Mouse (Mus musculus): Measurements from ENCODE around the gene Sdc1.

Gene Sdc1

GRCm38 (mm10) chr12:8784189-8784588 is 13.1 kb downstream of the Sdc1 start:
- DNase-seq: peak in 1 of 2 experiments; percentile 20

GRCm38 (mm10) chr12:8786476-8786875 is 15.4 kb downstream of the Sdc1 start:
- DNase-seq: peak in 1 of 2 experiments; percentile 45

DNA sequence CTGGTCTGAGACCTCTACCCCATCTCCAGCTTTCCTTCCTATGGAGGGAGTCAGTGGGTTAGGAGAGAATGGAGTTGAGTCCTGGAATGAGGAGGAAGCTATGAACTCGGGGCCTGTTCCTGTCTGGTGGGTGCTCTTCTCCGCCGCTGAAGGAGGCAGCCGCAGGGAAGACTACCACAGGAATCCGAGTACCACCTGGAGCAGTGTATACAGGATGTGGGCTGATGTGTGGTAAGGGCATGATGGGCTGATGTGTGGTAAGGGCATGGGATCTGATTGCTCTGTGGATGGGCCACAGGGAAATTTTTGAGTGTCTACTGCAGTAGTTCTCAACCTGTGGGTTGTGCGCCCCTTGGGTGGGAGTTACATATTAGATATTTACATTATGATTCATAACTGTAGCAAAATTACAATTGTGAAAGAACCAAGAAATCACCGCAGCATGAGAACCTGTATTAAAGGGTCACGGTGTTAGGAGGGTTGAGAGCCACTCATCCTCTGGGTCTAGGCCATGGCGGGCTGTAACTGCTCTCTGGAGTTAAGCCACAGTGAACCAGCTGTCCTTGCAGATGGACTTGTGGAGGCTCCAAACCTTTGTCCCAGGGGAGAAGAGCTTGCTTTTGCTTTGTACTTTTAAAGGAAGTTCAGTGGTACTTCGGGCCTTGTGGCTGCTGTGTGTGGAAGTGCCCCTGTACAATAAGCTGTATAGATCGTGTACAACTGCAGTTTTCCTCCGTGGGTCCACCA is 16.0 kb downstream of the Sdc1 start:
- DNase-seq: peak in 1 of 2 experiments; percentile 23

DNA sequence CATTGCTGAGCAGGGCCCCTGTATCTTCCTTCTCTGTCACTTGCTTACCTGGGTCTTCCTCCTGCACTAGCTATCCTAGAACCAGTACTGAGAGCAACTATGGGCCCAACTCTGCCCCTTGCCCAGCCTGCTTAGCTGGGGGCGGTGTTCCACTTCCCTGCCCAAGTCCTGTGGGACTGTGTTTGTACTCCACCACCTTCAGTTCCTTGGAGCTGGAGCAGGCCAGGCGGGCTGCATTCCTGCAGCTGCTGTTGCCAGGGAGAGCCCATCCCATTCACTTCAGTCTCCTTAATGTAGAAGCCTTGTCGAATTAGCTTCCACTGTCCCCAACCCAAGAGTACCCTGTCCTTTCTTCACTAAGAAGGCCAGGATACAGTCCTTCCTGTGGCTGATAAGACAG is 17.3 kb downstream of the Sdc1 start:
- no peak for DNase-seq

DNA sequence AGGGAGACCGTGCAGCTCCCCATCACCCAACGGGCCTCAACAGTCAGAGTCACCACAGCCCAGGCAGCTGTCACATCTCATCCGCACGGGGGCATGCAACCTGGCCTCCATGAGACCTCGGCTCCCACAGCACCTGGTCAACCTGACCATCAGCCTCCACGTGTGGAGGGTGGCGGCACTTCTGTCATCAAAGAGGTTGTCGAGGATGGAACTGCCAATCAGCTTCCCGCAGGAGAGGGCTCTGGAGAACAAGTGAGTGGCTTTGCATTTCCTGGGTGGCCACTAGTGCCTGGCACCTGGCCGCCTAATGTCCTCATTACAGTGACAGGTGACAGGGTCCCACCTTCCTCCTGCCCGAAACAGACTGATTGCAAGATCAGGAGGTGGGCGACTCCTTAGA is 19.5 kb downstream of the Sdc1 start:
- DNase-seq: no peak

GRCm38 (mm10) chr12:8793410-8794051 is 22.4 kb downstream of the Sdc1 start:
- peak in 1 of 2 experiments; percentile 32 for DNase-seq

DNA sequence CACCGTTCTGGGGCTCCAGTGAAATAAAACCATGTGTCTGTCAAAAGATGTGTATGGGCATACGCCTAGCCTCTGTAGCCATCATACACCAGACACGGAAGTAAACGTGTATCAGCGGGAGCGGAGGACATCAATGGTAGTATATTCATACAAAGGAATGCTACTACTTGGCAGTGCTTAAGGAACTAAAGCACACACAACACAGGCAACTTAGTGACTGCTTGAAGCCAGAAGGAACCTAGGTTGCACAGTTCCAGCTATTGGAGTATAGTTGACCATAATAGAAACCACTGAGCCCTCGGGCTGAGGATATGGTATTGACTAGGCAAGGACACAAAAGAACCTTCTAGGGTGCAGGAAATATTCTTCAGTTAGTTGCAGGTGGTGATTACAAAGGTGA is 26.8 kb downstream of the Sdc1 start:
- DNase-seq: no peak

DNA sequence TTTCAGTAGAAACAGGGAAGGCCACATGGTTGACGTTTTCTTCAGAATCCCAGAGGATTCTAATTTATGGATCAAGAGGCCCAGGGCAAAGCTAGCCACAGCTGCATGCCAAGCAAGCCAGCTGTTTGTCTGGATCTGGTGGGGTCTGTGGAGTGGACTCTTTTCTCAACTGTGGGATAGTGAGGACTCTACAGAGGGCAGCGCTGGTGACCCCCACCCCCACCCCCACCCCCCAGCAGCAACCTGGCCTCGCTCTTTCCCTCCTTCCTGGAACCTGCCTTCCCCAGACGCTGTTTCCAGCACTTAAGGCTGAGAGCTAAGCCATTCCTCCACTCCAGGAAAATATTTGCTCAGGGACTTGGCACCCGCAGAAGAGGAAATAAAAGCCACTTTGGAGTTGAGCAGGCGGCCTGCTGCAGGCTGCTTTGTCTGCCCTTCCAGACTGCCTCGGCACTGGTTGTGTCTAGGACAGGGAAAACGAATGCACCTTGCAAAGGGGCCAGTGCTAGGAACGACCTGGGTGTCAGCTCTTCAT is 27.4 kb downstream of the Sdc1 start:
- DNase-seq: peak in 1 of 2 experiments; percentile 50

DNA sequence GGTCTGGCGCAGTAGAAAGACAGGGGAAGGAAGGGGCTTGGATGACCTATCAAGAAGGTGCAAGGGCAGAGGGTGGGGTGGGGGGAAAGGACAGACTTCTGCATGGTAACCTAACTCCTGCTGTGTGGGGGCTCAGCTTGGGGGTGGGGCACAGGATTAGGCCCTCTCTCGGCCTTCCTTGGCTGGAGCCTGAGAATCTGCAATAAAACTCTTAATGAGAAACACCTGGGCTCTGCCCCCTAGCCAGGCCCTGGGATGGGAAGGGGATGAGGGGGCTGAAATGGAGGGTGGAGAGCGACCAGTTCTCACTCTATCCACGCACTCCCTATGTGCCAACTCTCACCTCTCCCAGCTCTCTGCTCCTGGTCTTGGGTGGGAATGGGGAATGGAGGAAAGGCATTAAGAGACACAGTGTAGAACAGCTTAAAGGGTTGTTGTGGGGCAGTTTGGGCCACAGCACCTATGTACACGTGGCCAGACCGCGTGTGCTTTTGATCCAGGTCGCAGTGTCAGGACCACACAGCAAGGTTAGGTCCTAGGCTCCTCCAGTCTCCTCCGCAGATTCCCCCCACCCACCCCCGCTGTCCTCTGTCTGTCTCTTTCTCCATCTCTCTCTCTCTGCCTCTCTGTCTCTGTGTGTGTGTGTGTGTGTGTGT is 32.4 kb downstream of the Sdc1 start:
- DNase-seq: no peak

GRCm38 (mm10) chr12:8804077-8804456 is 32.9 kb downstream of the Sdc1 start:
- DNase-seq: no peak

DNA sequence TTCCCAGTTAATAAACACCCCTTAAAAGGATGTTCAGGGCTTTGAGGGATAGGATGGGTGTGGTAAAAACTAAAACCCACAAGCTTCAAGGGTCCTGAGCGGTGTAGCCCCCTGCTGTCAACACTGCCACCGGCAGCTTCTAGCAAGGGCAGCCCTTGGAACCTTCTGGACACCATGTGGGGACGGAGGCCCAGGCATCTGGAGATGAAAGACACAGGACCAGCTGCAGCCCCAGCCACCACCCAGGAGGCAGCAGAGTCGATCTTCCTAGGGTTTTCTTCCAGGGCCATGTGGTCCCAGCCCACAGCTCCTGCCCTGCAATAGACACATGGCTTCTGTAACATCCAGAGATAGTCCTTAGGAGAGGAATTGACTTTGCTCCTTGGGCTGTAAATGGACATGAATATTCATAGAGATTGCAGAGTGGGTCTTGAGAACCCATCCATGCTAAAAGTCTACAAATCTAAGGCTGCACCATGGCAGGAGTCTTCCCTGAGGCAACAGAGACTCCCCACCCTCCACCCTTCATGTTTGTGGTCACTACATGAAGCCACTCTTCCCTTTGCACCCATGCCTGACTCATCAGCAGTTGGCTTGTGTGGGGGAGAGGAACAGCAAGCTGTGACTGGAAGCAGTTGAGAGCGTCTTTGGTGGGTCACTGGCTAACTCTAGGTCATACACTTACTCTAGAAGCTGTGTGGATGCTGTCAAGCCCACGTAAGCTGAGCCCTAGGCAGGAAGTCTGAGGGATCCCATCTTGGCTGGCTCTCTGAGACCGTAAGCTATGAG is 34.0 kb downstream of the Sdc1 start:
- DNase-seq: no peak

DNA sequence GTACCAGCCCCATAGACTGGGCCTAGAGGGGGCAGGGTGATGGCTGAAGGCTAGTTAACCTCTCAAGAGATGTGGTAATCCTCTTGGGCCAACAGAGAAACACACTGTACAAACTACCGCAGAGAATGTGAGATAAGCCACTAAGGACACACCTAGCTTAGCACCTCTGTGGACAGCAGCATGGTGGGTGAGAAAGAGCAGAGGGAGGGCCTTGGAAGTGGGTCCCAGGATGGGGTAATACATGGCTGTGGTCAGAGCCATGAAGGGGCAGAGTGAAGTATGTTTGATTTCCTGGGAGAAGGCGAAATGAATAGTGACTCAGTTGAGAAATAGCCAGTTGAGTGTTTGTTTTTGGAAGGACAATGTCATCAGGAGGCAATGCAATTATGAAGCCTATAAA is 38.0 kb downstream of the Sdc1 start:
- DNase-seq: no peak

DNA sequence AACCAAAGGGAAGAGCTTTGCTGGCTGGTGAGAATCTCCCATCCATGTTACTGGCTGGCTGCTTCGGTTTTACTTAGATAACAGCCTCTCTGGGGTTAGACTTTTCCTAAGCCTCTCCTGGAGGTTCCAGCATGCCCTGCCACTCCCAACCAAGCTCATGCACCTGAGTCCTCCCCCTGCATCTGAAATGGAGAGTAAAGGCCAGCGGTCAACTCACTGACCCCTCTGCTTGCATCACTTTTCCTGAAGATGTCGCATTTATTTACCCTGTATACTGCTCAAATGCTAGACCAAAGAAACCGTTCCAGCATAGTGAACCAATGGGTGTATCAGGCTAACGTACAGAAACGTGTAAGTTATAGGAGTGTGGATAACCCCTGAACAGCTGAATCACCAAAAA is 38.5 kb downstream of the Sdc1 start:
- DNase-seq: no peak

DNA sequence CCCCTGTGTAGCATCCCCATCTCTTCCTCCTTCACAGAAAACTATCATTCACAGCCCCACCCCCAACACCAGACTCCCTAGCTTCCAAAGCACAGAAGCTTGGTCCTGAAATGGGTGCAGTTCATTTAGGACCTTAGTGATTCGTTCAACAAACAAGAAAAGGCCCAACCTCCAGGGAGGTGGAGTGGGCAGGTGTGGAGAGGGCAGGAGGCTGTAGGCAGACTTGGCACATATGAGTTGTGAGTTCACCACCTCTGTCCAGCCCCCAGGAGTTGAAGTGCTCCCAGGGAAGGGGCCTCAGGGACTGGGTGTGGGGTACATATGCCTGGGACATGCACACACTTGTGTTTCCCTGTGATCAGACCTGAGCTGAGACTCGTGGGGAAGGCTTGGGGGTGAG is 39.8 kb downstream of the Sdc1 start:
- DNase-seq: no peak

- peak; percentile 86 to 94 for DNase-seq
These were observed 40.3 kb downstream of the Sdc1 start for GRCm38 (mm10) chr12:8811441-8811871.

GRCm38 (mm10) chr12:8811894-8812560 is 40.9 kb downstream of the Sdc1 start:
- DNase-seq: no peak

GRCm38 (mm10) chr12:8817467-8818232 is 46.5 kb downstream of the Sdc1 start:
- DNase-seq: peak in 1 of 2 experiments; percentile 29

DNA sequence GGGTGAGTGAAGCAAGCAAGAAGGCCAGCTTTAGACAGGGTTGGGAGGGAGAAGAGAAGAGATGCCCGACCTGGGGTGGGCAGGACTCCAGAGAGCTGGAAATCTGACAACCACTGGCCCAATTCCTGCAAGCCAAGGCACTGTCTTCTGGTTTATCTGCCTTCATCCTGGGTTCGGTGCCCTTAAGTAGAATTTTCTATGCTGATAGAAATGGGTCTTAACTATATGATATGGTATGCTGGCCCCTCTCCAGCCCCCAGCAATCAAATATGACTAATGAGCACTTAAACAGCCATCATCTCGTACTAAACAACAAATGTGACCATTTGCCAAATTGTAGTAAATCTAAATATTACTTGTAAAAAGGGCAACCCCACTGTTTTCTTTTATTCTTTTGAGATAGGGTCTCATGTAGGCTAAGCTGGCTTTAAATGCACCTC is 47.1 kb downstream of the Sdc1 start:
- DNase-seq: no peak

DNA sequence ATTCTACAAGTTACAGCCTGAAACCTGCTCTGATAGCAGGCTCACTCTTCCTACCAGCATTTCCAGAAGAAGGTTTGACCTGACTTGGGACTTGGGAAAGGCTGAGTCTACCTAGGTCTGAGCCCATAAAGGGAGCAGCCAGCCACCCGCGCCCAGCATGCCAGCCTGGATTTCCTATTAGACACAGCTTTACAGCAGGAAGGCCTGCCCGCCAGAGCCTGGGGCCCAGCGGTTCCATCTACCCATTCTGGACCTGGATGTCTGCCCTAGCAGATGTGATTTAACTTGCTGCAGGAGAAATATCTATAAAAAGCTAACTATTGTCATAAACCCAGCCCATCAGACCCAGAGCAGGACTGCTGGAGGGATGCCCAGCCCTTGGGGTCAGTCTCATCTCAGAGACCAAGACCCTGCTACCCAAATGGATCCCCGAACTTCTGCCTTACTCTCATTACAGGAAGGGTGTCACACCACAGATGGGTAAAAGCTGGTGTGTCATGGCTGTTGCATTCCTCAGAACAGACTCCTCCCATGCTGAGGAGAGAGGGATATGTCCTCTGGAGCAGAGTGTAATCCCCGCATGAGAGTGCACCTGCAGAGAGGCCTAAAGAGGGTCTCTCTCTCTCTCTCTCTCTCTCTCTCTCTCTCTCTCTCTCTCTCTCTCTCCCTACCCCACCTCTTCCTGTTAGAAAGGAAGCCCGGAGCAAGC is 54.0 kb downstream of the Sdc1 start:
- DNase-seq: no peak

DNA sequence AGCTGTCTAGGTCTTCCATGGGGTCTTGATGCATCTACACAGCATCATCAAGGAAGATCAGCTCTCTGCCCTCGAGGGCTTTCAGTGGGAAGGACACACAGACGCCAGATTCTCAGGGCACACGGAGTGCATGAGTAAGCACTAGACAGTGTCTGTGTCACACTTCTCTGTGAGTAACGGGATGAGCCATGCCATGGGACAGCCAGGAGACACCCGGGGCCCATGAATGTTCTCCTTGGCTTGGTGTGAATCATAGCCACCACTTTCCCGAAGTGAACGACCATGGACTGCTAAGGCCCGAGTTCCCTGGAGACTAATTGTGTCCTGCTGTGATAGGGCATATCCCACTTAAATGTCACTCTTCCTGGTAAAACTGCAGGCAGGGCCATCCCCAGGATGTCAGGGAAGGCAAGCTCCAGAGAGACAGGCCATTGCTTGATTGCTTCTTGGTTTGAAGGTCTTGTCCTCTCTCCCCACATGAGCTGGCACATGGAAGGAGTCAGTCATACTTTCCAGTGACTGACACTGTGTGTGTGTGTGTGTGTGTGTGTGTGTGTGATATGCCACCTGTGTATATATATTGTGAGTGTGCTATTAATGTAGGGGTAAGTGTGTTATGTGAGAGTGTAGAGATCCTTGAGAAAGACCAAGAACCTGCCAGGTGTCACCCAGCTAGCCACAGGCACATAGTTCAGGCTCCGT is 56.0 kb downstream of the Sdc1 start:
- no peak for DNase-seq
